Mouse (Mus musculus) T-cell, adult 66 days (primary cell): ENCODE results near the gene Tsga8. TPM values are rescaled to one million over a fixed set of nuclear protein-coding genes. Genes with fewer than 3 reads are reported as not detected.

ENCODE experiments used
- total RNA-seq, 2 experiments: library from RNA; stranded (reverse); gene quantifications; 3 replicates in 1 of 2; 4 replicates in 1 of 2; pipeline ENCODE4 v1.2.4; 2023

The Tsga8 gene
- total RNA-seq, result not detected

GRCm38 (mm10) chrX:83487598-83487997 lies at the start of gene Tsga8:
Gene Tsga8 (minus strand): TSS chrX:83487924.

